Mouse (Mus musculus): ENCODE data around the gene Tomm22. TPM values are rescaled to one million over a fixed set of nuclear protein-coding genes. Genes with fewer than 3 reads are reported as not detected.

Tomm22 gene
- polyA plus RNA-seq, 1 experiment from 2014 or later = 233 TPM

DNA sequence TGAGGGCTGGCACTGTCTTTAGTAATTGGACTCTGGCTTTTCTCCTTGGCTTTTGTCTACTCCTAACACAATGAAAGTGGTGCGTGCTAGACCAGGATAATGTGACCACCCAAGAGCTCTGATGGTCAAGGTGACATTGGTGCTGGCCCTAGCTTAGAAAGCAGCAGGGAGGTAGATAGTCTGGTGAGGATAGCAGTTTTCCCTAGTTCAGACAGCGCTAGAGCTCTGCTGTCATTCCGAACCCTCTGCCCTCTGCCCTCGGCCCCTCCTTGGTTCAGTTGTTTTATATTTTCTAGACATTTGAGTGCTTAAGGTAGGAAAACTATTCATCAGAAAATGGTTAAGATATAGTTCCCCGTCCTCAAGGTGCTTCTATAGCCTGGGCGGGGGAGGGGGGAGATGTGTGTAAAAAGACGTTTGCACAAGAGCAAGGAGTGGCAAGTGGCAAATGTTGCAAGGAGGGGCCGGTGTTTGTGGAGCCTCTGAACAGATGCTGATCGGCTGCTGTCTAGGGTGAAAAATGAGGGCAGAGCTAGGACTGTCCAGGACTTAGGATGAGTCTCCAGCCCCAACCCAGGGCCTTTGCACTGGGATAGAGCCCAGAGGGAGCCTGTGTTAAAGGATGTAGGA lies 27.0 kb downstream of the Tomm22 start:
- H3K9ac ChIP-seq (ENCODE audit: low read length) = no peak overlapping the region
- WGBS = 74% methylated on average over 9 of the region's 9 CpGs
- H3K4me2 ChIP-seq (ENCODE audit: low read length) = no peak overlapping the region
- H3K4me3 ChIP-seq (ENCODE audit: control insufficient read depth in 1 of 2, insufficient read depth in 1 of 2, low read depth in 1 of 2, low read length in 2 of 2) = no peak overlapping the region
- H3K9me3 ChIP-seq (ENCODE audit: control insufficient read depth, low read length) = no peaks in the 10 kb centered on the region
- H3K27ac ChIP-seq (replicated peaks in 1 of 2; ENCODE audit: control insufficient read depth in 1 of 2, insufficient read depth in 1 of 2, low read depth in 2 of 2, low read length in 2 of 2) = no peak overlapping the region; a peak in 1 of 4 replicates
- no peak for ATAC-seq (ENCODE audit: insufficient number of reproducible peaks, insufficient read depth, low FRiP score, low read depth)
- peaks cover 6 to 11% of the 10 kb centered on the region in 2 experiments; a peak in 3 of 4 replicates for H3K4me1 ChIP-seq (ENCODE audit: control insufficient read depth in 2 of 2, insufficient read depth in 2 of 2, low read length in 2 of 2)
- no peaks in the 10 kb centered on the region for H3K27me3 ChIP-seq (ENCODE audit: control insufficient read depth, insufficient read depth, low read length)
- peaks cover 10% of the 10 kb centered on the region for H3K36me3 ChIP-seq (ENCODE audit: control insufficient read depth, insufficient read depth, low read length)

DNA sequence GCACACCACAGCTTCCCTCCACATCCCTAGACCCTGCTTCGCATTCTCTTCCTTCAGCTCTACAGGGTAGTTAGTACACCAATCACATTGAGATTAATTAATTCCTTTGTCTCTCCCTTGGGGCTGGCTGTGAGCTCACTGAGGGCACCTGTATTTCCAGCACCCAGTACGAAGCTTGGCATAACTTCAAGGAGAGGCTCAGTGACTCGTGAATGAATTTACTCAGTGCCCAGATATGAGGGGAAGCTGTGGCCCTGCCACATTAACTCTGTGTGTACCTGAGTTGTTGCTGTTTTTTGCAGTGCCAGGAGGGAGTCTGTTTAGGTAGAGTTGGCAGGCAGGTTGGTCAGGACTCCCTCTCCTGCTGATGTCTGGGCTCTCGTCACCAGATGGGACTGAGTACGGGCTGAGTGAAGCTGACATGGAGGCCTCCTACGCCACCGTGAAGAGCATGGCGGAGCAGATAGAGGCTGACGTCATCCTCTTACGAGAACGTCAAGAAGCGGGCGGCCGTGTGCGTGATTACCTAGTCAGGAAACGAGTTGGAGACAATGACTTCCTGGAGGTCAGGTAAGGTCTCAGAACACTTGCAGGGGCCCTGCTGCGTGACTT lies 36.0 kb downstream of the Tomm22 start:
- H3K27ac ChIP-seq (replicated peaks in 1 of 2; ENCODE audit: control insufficient read depth in 1 of 2, insufficient read depth in 1 of 2, low read depth in 2 of 2, low read length in 2 of 2) = no peak overlapping the region
- H3K4me1 ChIP-seq (ENCODE audit: control insufficient read depth in 2 of 2, insufficient read depth in 2 of 2, low read length in 2 of 2) = no peaks in the 10 kb centered on the region
- no peaks in the 10 kb centered on the region for H3K27me3 ChIP-seq (ENCODE audit: control insufficient read depth, insufficient read depth, low read length)
- no peak overlapping the region for H3K4me3 ChIP-seq (ENCODE audit: control insufficient read depth in 1 of 2, insufficient read depth in 1 of 2, low read depth in 1 of 2, low read length in 2 of 2)
- H3K9me3 ChIP-seq (ENCODE audit: control insufficient read depth, low read length) = no peaks in the 10 kb centered on the region
- no peak for ATAC-seq (ENCODE audit: insufficient number of reproducible peaks, insufficient read depth, low FRiP score, low read depth)
- no peak overlapping the region for H3K4me2 ChIP-seq (ENCODE audit: low read length)
- WGBS = 73% methylated on average over 17 of the region's 17 CpGs
- peaks cover 47% of the 10 kb centered on the region for H3K36me3 ChIP-seq (ENCODE audit: control insufficient read depth, insufficient read depth, low read length)
- H3K9ac ChIP-seq (ENCODE audit: low read length) = 0 out of 2 replicates have a peak overlapping the region, but pooled peaks have one; percentile 48

- no peak for ATAC-seq (ENCODE audit: insufficient number of reproducible peaks, insufficient read depth, low FRiP score, low read depth)
- no peak overlapping the region for H3K9ac ChIP-seq (ENCODE audit: low read length)
- H3K27me3 ChIP-seq (ENCODE audit: control insufficient read depth, insufficient read depth, low read length) = no peaks in the 10 kb centered on the region
- peaks cover 63% of the 10 kb centered on the region for H3K36me3 ChIP-seq (ENCODE audit: control insufficient read depth, insufficient read depth, low read length)
- no peak overlapping the region for H3K27ac ChIP-seq (replicated peaks in 1 of 2; ENCODE audit: control insufficient read depth in 1 of 2, insufficient read depth in 1 of 2, low read depth in 2 of 2, low read length in 2 of 2)
- H3K4me3 ChIP-seq (ENCODE audit: control insufficient read depth in 1 of 2, insufficient read depth in 1 of 2, low read depth in 1 of 2, low read length in 2 of 2) = no peak overlapping the region
- H3K4me2 ChIP-seq (ENCODE audit: low read length) = no peak overlapping the region
- 88% methylated on average over 5 of the region's 5 CpGs for WGBS
- no peaks in the 10 kb centered on the region for H3K9me3 ChIP-seq (ENCODE audit: control insufficient read depth, low read length)
- H3K4me1 ChIP-seq (ENCODE audit: control insufficient read depth in 2 of 2, insufficient read depth in 2 of 2, low read length in 2 of 2) = no peaks in the 10 kb centered on the region
These were observed 37.7 kb downstream of the Tomm22 start for GRCm38 (mm10) chr15:79708229-79708822.

DNA sequence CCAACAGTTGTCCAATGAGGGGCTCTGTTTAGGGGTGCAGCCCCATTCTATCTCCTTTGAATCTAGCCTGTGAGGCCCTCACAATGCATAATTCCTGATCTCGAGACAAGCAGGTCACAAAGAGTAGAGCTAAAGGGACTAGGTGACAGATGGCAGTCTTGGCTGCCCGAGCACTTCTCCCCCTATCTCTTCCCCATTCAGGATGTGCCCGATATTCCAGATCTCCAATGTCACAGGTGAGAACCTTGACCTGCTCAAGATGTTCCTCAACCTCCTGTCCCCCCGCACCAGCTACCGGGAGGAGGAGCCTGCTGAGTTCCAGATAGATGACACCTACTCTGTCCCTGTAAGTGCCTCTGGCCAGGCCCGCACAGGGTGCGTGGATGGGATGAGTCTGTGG lies 45.0 kb downstream of the Tomm22 start:
- Histone ChIP-seq H3K27ac (replicated peaks in 1 of 2; ENCODE audit: control insufficient read depth in 1 of 2, insufficient read depth in 1 of 2, low read depth in 2 of 2, low read length in 2 of 2) (no peak overlapping the region), H3K36me3 (ENCODE audit: control insufficient read depth, insufficient read depth, low read length) (peaks cover 96% of the 10 kb centered on the region), H3K27me3 (ENCODE audit: control insufficient read depth, insufficient read depth, low read length) (no peaks in the 10 kb centered on the region), H3K9ac (ENCODE audit: low read length) (no peak overlapping the region), H3K4me3 (ENCODE audit: control insufficient read depth in 1 of 2, insufficient read depth in 1 of 2, low read depth in 1 of 2, low read length in 2 of 2) (no peak overlapping the region), H3K9me3 (ENCODE audit: control insufficient read depth, low read length) (no peaks in the 10 kb centered on the region), H3K4me1 (ENCODE audit: control insufficient read depth in 2 of 2, insufficient read depth in 2 of 2, low read length in 2 of 2) (no peaks in the 10 kb centered on the region), H3K4me2 (ENCODE audit: low read length) (no peak overlapping the region)
- 93% methylated on average over 7 of the region's 7 CpGs for WGBS
- no peak for ATAC-seq (ENCODE audit: insufficient number of reproducible peaks, insufficient read depth, low FRiP score, low read depth)

DNA sequence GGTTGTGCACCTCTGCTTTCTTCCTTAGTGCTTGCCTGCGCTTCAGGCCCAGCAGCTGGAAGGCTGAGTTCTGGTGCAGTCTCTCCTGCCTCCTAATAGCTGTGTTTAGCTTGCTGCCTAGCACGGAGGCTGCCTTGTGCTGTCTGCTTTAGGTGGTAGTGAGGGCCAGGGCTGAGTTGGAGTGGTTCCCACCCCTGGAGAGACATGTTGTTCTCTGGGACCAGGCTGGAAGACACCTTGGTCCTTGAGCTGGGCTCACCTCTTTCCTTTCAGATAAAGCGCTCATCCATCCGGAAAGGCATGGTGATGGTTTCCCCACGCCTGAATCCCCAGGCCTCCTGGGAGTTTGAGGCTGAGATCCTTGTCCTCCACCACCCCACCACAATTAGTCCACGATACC lies 46.0 kb downstream of the Tomm22 start:
- H3K9ac ChIP-seq (ENCODE audit: low read length) = no peak overlapping the region
- no peak for ATAC-seq (ENCODE audit: insufficient number of reproducible peaks, insufficient read depth, low FRiP score, low read depth)

DNA sequence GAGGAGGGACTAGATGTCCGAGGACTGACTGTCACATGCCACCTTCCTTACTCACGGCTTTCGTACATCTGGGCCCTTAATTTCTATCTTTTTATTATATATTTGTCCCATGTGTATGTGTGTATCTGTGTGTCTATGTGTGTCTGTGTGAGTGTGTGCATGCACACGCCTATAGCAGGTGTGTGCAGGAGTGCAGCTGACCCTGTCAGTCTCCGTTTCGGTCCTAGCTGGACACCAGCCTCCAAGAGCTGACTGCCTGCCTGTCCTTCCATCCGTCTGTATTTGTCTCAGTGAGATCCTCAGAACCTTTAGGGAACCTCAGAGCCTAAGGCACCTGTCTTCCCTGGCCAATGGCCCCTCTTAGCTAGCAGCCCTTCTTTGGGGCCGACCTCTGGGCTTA lies 49.6 kb downstream of the Tomm22 start:
- Histone ChIP-seq H3K27me3 (ENCODE audit: control insufficient read depth, insufficient read depth, low read length) (no peaks in the 10 kb centered on the region), H3K4me3 (ENCODE audit: control insufficient read depth in 1 of 2, insufficient read depth in 1 of 2, low read depth in 1 of 2, low read length in 2 of 2) (no peak overlapping the region), H3K27ac (replicated peaks in 1 of 2; ENCODE audit: control insufficient read depth in 1 of 2, insufficient read depth in 1 of 2, low read depth in 2 of 2, low read length in 2 of 2) (no peak overlapping the region), H3K36me3 (ENCODE audit: control insufficient read depth, insufficient read depth, low read length) (peaks cover 79% of the 10 kb centered on the region), H3K4me1 (ENCODE audit: control insufficient read depth in 2 of 2, insufficient read depth in 2 of 2, low read length in 2 of 2) (no peaks in the 10 kb centered on the region), H3K4me2 (ENCODE audit: low read length) (no peak overlapping the region), H3K9me3 (ENCODE audit: control insufficient read depth, low read length) (no peaks in the 10 kb centered on the region), H3K9ac (ENCODE audit: low read length) (no peak overlapping the region)
- WGBS = 91% methylated on average over 8 of the region's 8 CpGs
- ATAC-seq (ENCODE audit: insufficient number of reproducible peaks, insufficient read depth, low FRiP score, low read depth) = no peak

More for the DNA sequence above, 46.0 kb downstream of the Tomm22 start:
- Histone ChIP-seq H3K27me3 (ENCODE audit: control insufficient read depth, insufficient read depth, low read length) (no peaks in the 10 kb centered on the region), H3K36me3 (ENCODE audit: control insufficient read depth, insufficient read depth, low read length) (peaks cover 93% of the 10 kb centered on the region), H3K4me2 (ENCODE audit: low read length) (no peak overlapping the region), H3K4me3 (ENCODE audit: control insufficient read depth in 1 of 2, insufficient read depth in 1 of 2, low read depth in 1 of 2, low read length in 2 of 2) (no peak overlapping the region), H3K27ac (replicated peaks in 1 of 2; ENCODE audit: control insufficient read depth in 1 of 2, insufficient read depth in 1 of 2, low read depth in 2 of 2, low read length in 2 of 2) (no peak overlapping the region), H3K4me1 (ENCODE audit: control insufficient read depth in 2 of 2, insufficient read depth in 2 of 2, low read length in 2 of 2) (no peaks in the 10 kb centered on the region), H3K9me3 (ENCODE audit: control insufficient read depth, low read length) (no peaks in the 10 kb centered on the region)
- 93% methylated on average over 6 of the region's 6 CpGs for WGBS

DNA sequence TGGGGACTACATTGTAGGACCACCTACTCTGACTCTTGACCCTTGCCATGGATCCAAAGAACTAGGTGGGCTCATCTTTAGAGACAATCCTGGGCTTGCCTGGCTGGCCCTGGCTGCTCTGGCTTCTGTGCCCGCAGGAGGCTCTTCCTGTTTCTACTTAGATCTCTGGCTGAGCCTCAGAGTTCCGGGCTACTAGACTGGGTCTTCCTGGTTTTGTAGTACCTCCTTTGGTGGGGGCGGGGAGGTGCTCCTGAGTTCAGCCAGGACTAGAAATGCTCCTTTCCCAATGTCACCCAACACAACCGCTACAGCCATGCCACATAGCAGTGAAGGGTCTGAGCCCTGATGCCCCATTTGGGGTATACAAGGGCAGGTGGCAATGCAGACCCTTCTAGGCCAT lies 50.1 kb downstream of the Tomm22 start:
- ATAC-seq (ENCODE audit: insufficient number of reproducible peaks, insufficient read depth, low FRiP score, low read depth) = no peak
- H3K4me2 ChIP-seq (ENCODE audit: low read length) = no peak overlapping the region
- no peaks in the 10 kb centered on the region for H3K4me1 ChIP-seq (ENCODE audit: control insufficient read depth in 2 of 2, insufficient read depth in 2 of 2, low read length in 2 of 2)
- WGBS = 75% methylated on average over 4 of the region's 4 CpGs
- H3K36me3 ChIP-seq (ENCODE audit: control insufficient read depth, insufficient read depth, low read length) = peaks cover 79% of the 10 kb centered on the region
- no peak overlapping the region for H3K27ac ChIP-seq (replicated peaks in 1 of 2; ENCODE audit: control insufficient read depth in 1 of 2, insufficient read depth in 1 of 2, low read depth in 2 of 2, low read length in 2 of 2)
- H3K9me3 ChIP-seq (ENCODE audit: control insufficient read depth, low read length) = no peaks in the 10 kb centered on the region
- no peak overlapping the region for H3K4me3 ChIP-seq (ENCODE audit: control insufficient read depth in 1 of 2, insufficient read depth in 1 of 2, low read depth in 1 of 2, low read length in 2 of 2)
- H3K27me3 ChIP-seq (ENCODE audit: control insufficient read depth, insufficient read depth, low read length) = no peaks in the 10 kb centered on the region
- H3K9ac ChIP-seq (ENCODE audit: low read length) = no peak overlapping the region
